Mouse (Mus musculus) thymus, postnatal 36 days (tissue): ENCODE measurements around the gene Eva1a.

Experiments used
- DNase-seq, 2 experiments: peaks; one replicate each; pipeline ENCODE4 v3.0.0; 2022; ENCODE audit warnings: mixed read lengths in 2 of 2

The Eva1a gene

DNA sequence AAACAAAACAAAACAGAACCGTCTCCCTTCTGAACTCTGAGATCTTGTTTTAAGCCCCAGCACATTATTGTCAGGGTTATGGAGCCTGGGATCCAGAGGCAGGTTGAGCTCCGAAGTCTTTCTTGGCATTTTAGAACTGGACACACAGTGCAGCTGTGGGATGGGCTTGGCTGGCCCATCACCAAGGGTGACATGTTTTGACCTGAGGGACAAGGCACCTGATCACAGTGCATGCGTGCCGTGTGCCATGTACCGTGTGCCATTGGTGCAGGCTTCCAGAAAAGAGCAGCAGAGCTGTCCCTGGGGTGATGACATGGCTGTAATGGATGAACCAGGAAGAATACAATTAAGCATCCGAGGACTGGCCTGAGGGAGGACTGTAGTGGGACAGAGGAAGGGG lies 29.6 kb downstream of the Eva1a start:
- no peak for DNase-seq

DNA sequence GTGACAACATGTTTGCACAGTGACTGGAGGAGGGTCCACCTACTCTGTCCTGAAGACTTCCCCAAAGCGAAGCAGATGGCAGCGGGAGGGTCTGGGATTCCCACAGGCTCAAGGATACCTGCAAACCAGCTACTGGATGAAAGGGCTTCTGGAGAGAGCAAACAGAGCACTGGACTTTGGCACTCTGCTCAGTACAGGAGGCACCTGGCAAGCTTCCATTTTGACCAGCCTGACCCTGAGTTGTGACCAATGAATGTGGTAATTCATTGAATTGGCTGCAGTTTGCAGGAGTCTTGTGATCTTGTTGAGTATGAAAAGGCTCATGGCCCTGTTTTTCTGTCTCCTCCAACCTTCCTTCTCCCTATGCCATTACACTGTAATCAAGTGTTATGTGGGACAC lies 32.2 kb downstream of the Eva1a start:
- no peak for DNase-seq

DNA sequence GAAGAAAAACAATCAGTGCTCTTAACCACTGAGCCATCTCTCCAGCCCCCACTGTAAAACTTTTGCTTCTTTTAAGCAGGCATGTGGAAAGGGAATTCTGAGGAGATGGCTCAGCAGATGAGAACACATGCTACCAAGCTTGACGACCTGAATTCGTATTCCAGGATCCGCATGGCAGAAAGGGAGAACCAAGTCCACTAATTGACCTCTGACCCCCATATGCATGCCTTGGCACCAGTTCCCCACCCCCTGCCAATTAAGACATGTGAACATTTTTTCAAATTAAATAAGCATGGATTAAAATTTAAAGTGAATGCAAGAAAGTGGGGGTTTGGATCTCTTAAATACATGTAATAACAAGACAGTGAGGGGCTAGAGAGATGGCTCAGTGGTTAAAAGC lies 32.7 kb downstream of the Eva1a start:
- DNase-seq, result no peak

DNA sequence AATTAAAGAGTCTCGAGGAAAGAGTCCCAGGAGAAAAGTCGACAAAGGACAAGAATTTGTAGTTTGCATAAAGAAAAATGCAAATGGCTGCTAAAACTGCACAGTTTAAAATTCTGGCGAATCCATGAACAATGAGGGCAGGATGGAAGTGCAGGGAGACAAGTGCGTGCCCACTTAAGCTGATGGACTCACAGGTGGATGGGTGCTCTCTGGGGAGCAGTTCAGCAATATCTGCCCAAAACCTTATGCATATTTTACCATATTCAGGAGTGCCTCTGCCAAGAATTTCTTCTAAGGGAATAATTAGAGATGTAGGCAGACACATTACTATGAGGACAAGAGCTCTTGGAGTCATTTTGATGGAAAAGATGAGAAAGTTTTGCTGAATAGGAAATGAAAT lies 35.5 kb downstream of the Eva1a start:
- DNase-seq, result no peak

DNA sequence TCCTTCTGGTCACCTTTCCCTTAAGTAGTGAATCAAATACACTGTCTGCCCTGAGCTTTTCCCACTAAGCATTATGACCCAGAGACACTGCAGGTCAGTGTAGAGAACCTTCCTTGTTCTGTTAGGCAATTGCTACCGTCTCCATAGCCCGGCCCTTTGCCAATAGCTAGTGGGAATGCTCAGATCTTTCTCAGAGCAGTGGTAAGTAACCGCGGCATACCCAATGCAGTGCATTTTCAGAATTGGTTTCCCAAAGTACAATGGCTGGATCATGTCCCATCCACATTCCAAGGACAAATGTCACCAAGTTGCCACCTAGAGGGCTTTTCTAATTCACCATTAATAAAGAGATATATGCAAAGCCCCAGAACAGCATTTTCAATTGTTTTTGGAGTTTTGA lies 38.0 kb downstream of the Eva1a start:
- no peak for DNase-seq

DNA sequence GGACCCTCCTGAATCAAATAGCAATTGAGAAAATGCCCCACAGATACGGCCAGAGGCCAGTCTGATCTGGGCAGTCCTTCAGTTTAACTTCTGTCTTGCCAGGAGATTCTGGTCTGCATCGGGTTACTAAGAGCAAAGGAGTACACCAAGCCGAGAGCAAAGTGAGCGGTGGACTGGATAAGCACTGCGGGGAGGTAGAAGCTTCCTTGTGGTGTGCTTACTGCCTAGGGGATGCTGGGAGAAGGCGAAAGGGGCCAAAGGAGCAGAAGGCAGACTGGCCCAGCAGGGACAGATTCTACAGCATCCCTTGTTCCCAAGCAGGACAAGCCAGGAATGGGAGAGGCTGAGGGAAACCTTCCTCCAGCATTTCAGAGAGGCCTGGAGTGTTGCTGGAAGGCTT lies 42.8 kb downstream of the Eva1a start:
- DNase-seq, result no peak

DNA sequence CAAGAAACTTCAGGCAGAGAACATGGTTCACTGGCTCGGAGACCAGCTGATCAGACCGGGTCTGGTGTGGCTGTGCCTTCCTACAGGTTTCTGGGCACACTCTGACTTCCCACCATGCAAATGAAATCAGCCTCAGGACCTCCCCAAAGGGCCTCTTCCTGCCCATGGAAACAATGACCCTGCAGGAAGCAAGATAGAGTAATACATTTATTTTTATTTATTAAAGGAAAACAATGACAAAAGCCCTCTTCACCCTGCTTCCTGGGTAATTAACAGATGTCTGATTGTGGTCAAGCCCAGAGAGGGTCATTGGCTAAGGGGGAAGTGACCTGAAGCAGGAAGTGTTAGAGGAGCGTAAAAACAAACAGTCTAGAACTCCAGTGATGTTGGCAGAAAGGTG lies 43.4 kb downstream of the Eva1a start:
- DNase-seq, result no peak

DNA sequence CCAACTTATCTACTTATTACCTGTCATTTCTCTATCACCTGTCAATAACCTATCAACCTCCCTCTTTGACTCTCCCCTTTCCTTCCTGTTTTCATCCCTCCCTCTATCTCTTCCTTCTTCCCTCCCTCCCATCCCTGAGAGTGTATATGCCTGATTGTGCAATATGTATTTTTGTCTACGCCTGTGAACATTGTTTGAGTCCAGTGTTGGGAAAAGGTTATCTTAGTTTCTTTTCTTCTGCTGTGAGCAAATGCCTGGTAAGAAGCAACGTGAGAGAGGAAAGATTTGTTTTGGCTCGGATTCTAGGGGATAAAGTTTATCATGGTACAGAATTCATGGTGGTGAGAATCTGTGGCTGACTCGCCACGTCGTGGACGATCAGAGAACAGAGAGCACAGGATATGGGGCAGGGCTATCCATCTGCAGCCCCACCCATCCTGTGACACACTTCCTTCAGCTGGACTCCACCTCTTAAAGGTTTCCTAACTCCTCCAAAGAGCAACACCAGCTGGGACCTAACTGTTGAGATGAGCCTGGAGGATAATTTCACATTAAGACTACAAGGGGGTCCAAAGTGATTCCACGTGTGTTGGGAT lies 44.6 kb downstream of the Eva1a start:
- no peak for DNase-seq

DNA sequence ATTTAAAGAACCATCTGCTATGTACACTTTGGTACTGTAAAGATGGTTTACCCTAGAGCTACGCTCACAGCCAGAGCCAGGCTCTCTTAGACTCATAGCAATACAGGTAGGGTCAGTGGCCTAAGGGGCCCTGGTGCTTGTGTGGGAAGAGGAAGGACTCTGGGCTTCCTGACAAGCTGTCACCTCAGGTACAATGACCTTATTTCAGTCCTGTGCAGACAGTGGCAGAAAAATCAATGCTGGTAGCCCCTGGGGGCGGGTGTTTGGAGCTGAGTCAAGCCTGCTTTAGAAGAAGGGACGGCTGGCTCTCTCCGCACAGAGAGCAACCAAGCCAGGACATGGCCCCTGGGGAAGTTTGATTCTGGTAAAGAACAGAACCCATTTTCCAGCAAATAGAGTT lies 47.3 kb downstream of the Eva1a start:
- DNase-seq, result no peak

DNA sequence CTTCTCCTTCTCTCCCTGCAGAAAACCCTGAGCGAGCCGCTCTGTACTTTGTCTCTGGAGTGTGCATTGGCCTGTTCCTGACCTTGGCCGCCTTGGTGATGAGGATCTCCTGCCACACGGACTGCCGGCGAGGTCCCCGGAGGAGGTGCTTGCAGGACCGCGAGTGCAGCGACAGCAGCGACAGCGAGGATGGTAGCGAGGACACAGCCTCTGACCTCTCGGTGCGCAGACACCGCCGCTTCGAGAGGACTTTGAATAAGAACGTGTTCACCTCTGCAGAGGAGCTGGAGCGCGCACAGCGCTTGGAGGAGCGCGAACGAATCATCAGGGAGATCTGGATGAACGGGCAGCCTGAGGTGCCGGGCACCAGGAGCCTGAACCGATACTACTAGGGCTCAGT lies 50.9 kb downstream of the Eva1a start:
- DNase-seq, result no peak

DNA sequence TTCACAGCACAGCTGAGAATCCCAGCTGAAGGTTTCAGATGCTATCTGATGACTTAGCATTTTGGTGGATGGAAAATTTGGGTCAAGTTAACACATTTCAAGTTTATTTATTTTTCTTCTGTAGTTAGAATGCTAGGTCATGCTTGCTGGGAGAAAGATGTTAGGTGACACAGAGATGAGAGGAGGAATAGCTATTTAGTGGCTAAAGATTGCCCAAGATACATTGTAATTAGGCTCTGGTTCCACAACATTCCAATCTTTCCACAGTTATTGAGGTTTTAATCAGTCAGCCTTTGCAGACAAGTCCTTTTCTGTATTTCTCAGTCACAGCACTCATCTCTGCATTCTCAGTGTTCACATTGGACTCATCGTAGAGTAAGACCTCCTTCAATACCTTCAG lies 56.9 kb downstream of the Eva1a start:
- DNase-seq, result no peak

DNA sequence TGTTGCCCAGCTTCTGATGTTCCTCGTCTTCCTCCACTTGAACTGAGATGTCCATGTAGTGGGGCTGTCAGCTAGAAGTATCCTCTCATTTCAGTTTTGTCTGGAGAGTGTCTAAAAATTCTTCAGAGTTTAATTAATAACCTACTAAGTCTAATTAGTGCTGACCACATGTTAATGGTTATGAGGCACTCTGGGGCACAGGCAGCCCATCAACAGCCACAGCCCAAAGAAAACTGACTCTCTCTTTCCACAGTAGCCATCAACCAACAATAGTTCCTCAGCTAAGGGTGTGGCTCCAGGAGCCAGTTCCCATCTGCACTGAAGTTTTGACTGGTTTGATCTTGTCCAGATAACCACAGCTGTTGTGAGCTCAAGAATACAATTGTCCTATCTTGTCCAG lies 57.6 kb downstream of the Eva1a start:
- DNase-seq, result no peak

DNA sequence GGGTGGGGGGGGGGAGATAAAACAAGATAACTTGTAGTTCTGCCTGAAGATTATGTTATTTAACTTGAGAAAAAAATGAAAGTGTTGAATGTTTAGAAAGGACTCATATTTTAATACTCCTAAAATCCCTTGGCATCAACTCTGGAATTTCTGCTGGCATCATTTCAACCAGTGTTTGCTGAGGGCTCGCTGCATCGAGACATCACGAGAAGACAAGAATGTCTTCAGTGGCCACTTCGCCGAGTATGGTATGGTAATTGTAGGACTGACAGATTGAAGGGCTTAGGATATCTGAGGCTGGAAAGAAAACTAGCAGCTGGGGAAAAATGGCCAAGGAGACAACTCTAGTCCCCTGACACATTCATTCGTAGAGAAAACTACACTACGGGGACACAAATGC lies 69.6 kb downstream of the Eva1a start:
- DNase-seq, result no peak

DNA sequence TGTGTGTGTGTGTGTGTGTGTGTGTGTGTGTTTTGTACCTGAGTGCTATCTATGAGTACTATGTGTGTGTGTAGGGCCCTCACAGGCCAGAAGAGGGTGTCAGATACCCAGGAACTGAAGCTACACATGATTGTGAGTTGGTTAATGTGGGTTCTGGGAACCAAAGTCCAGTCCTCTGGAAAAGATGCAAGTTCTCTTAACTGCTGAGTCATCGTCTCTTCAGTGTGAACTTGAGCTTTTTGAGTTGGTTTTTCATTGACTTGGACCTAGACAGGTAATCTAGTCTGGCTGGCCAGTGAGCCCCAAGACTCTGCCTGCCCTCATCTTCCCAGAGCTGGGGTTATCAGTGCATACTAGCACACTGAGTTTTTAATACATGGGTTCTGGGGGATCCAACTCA lies 70.3 kb downstream of the Eva1a start:
- DNase-seq, result no peak

DNA sequence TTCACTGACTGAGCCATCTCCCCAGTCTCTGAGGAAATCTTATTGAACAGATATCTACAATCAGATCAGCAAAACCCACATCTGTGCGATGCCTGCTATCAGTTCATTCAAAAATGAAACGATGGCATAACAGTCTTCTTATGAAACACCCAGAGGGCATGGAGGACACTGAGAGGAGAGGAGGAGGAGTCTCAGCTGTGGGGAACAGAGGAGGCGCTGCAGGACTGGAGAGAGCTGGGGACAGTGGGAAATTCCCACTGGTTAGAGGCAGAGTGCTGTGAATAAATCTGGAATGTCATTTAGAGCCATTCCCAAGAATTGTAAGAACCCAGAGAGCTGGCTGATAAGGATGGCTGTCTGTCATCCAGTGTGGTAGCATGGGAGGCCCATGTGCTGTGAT lies 70.7 kb downstream of the Eva1a start:
- DNase-seq, result no peak

DNA sequence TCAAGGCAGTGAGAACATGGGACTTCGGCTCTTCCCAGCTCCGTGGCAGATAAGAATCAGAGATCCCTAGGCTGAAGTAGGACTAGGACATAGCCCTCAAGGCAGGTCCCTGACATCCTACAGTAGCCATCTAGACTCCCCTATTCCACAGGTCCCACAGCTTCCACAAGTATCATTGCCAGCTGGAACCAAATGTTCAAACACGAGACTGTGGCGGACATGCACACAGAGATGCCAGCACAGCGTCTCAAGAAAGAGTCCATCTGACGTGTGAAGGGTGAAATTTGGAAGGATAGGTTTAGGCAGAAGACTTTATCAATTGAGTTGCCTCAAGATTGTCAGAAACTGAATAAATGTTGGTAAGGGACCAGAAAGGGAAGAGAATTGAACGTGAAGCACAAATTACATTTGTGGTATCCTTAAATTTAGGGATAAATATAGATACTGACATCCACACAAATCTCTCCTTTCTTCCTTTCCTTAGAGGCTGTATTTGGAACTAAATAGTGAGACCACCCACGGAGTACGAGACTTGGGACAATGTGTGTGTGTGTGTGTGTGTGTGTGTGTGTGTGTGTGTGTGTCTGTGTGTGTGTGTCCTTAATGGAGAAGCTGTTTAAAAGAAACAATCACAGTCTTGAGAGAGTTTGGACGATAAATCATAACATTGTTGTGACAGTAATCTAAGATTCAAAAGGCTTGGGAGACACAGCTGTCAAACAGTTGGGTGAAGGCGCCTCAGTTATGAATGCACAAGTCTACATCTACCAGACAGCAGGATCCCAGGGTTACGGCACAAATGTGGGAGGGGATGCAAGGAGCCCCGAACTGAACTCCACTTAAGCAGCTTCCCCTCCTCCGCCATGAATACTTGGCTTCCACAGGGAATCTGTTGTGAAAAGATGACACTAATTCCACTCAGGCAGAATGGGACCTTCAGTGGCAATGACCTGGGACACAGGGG lies 71.6 kb downstream of the Eva1a start:
- no peak for DNase-seq

DNA sequence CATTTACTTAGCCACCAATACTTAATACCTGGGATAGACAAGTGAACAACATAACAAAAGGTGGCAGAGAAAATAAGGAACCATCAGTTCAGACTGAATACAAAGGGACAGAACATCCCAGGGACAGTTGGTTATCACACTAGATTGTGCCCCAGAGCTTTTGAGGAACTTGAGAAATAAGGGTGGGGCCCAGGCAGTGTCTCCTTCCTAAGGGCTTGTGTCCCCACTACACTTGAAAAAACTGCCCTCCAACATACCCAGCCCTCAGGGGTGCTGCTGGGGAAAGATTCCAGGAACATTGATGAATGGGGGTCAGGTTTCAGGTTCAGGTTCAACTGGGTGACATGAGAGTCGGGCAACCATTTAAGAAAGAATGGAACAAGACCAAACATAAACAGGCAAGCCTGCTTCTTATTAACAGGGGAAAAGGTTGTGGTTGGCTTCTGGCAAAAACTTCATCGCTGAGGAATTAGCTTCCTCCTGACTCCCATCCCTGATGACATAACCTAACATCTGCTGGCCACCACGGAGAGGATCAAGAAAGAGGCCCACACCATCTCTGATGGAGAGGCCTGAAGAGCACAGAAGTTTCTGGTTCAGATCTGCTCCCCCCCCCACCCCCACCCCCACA lies 74.6 kb downstream of the Eva1a start:
- DNase-seq, result no peak

DNA sequence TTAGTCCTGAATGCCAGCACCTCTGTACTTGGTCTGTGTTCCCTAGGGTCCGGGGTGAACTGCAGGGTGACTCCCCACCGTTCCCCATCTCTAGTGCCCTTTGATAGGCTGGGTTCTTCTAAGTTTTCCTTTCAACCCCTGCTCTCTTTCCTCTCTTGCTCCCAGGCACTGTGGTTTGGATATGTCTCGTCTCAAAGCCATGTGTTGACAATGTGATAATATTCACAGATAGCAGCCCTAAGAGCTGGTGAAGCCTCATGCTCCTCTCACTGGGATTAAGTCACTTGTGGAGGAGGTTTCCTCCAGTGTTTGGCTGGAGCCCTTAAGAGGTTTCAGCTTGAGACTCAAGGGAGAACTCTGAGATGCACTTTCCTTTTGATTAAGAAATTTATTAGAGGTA lies 75.3 kb downstream of the Eva1a start:
- no peak for DNase-seq

DNA sequence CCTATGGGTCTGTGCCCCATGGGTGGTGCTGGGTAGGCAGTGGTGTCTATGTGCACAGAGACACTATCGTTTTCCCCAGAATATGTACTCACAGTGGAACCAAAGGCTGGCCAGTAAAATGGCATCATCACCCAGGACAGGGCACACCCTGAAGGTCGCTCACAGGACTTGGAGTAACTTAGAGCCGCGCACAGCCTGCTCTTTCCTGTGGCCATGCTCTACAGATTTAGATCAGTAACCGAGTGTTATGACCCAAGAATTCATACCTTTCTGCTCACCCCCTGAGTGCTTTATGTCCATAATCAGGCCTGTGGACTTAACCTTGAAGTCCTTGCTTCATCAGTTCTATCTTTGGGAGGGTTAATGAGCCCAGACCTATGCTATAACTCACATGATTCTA lies 77.0 kb downstream of the Eva1a start:
- DNase-seq, result no peak

DNA sequence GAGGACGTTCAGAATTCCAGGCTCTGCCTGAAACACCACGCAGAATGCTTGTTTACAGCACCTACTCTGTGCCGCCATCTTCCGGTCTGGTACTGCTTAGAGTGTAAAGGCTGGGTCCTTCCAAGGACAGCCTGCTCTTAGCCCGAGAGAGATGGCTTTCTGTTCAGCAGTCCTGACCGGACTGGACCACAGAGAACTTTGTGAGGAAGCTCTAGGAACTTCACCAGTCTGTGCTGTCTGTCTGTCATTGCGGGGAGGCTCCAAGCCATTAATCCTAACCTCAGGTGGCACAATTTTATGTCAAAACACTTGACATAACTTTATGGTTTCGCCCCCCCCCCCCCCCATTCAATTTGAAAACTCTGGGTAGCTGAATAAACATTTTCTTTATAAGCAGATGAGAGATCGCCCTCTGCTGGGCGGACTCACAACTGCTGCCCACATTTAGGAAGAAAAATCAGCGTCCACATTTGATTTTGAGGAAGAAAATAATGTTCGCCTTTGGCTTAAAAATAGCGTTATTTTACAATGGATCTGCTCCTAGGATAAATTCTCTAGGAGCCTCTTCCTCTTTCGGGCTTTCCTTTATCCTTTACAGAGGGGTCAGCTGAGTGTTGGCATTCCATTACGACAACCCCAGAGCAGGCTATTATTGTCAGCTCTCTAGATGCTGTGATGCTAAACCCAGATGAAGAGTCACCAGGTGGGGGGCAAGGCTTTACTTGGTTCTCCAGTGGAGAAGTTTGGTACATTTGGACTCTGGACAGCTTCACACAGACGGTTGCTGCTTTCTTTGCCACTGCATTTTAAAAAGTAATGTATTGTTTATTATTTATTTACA lies 78.7 kb downstream of the Eva1a start:
- no peak for DNase-seq

DNA sequence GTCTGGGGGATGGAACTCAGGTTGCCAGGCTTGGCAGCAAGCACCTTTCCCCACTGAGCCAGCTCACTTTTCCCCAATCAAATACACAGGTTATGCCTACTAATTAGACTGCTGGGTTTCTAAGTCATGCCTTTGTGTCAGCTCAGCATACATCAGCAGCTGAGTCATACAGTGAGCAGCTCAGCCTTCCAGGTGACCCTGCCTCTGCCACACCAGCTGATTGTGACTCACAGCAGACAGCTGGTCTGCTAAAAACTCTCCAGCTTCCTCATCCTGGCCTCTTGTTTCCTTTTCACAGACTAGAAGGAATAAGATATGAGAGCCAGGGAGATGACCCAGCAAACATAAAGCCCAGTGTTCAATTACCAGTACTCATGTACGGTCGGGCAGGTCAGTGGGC lies 84.3 kb downstream of the Eva1a start:
- DNase-seq, result no peak

DNA sequence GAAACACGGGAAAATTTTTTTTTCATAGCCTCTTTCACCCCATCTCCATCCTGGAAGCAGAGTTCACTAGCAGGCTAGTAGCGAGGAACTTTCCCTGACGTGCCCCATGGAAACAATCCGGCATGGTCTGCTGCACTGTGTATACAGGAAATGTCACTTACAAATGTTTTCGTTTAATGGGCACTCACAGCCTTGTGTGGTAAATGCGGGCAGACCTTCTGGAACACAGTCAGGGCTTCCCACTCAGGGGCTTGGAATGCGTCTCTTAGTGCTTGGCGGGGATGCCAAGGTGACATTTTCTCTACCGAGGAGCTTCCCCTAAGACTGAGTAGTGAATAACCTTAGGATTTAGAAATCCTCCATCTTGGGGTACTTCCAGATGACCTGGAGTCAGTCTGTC lies 87.0 kb downstream of the Eva1a start:
- no peak for DNase-seq

DNA sequence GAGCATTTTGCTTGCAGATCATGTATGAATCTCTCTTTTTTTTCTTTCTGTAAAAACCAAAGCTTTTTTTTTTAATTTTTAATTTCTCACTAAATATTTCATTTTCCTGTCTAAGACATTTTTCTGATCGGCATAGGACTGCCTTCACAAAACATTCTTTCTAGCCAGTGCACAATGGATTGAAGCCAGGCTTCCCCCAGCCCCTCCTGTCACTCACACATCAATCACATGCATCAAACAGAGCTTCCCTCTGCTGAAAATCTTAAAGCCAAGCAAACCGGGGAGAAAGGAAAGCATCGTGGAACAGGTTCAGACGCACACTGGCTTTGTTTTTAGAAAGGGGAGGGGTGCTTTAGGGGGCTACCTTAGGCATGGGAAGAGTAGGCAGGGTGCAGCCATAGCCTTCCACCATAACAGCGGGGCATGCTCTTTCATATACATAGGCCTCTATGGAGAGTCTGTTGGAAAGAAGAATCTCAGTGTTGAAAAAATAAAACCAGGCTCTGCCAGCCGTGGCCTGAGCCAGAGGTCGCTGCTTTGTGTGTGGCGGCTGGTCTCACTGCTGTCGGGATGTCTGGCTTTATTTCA lies 88.9 kb downstream of the Eva1a start:
- no peak for DNase-seq
